Mouse (Mus musculus) MEL (cell line): ENCODE data around the gene Vwa3b. TPM values are rescaled to one million over a fixed set of nuclear protein-coding genes. Genes with fewer than 3 reads are reported as not detected.

Experiments
- DNase-seq: peaks from one replicate; pipeline ENCODE4 v3.0.0; 2011; ENCODE audit warnings: low read depth, low spot score
- H3K27ac ChIP-seq: 2 replicates; pipeline ENCODE4 v1.5.1; 2012; ENCODE audit warnings: low read depth, mild to moderate bottlenecking, control low read depth, low read length, moderate library complexity; ENCODE audit not compliant: control insufficient read depth
- H3K27me3 ChIP-seq, 2 experiments: fragments of 150-350 bp in 1 of 2; sonication (generic) in 1 of 2; 2 replicates each; pipeline ENCODE4 v1.6.1; 2012; ENCODE audit warnings: low read length in 2 of 2, mild to moderate bottlenecking in 2 of 2, improper control_type of control experiment in 1 of 2, moderate library complexity in 1 of 2; ENCODE audit not compliant: insufficient read depth in 2 of 2, control insufficient read depth in 1 of 2
- H3K36me3 ChIP-seq, 2 experiments: 2 replicates each; pipeline ENCODE4 v1.6.1; 2012 to 2014; ENCODE audit warnings: low read length in 2 of 2, improper control_type of control experiment in 1 of 2, inconsistent platforms in 1 of 2, mild to moderate bottlenecking in 1 of 2; ENCODE audit not compliant: insufficient read depth in 2 of 2, control insufficient read depth in 1 of 2
- H3K4me1 ChIP-seq, 2 experiments: fragments of 150-350 bp in 1 of 2; sonication (generic) in 1 of 2; 2 replicates each; pipeline ENCODE4 v1.6.1; 2012; ENCODE audit warnings: low read length in 2 of 2, improper control_type of control experiment in 1 of 2, mild to moderate bottlenecking in 1 of 2; ENCODE audit not compliant: insufficient read depth in 2 of 2, control insufficient read depth in 1 of 2
- H3K4me3 ChIP-seq, 2 experiments: fragments of 150-350 bp in 1 of 2; sonication (generic) in 1 of 2; 2 replicates each; pipeline ENCODE4 v1.5.1; 2012; ENCODE audit warnings: low read depth in 2 of 2, low read length in 2 of 2, mild to moderate bottlenecking in 2 of 2, moderate library complexity in 2 of 2, control low read depth in 1 of 2, improper control_type of control experiment in 1 of 2; ENCODE audit not compliant: control insufficient read depth in 1 of 2, insufficient read depth in 1 of 2
- H3K79me2 ChIP-seq: 2 replicates; pipeline ENCODE4 v1.6.1; 2012; ENCODE audit warnings: mild to moderate bottlenecking, low read length, moderate library complexity; ENCODE audit not compliant: control insufficient read depth, poor library complexity, insufficient read depth
- H3K9ac ChIP-seq: 2 replicates; pipeline ENCODE4 v1.6.1; 2012; ENCODE audit warnings: low read depth, mild to moderate bottlenecking, control low read depth, low read length, moderate library complexity; ENCODE audit not compliant: control insufficient read depth, poor library complexity, severe bottlenecking
- H3K9me3 ChIP-seq: fragments of 150-350 bp; sonication (generic); replicated peaks from 2 replicates; pipeline ENCODE4 v1.6.1; 2012; ENCODE audit warnings: mild to moderate bottlenecking, low read length, improper control_type of control experiment, moderate library complexity; ENCODE audit not compliant: insufficient read depth
- BHLHE40 ChIP-seq: IDR thresholded peaks from 2 replicates; pipeline ENCODE4 v1.6.1; 2012; ENCODE audit warnings: low read depth, mild to moderate bottlenecking, inconsistent platforms, low read length, improper control_type of control experiment, borderline replicate concordance
- CHD1 ChIP-seq: IDR thresholded peaks from 2 replicates; pipeline ENCODE4 v1.6.1; 2012; ENCODE audit warnings: low read depth, mild to moderate bottlenecking, inconsistent platforms, low read length, improper control_type of control experiment
- CHD2 ChIP-seq: IDR thresholded peaks from 2 replicates; pipeline ENCODE4 v1.6.1; 2011; ENCODE audit warnings: low read length, improper control_type of control experiment
- CTCF ChIP-seq, 3 experiments: IDR thresholded peaks in 2 of 3; conservative IDR thresholded peaks in 1 of 3; 2 replicates each; pipeline ENCODE4 v1.5.1; 2011 to 2012; ENCODE audit warnings: low read length in 3 of 3, low read depth in 2 of 3, mild to moderate bottlenecking in 2 of 3, improper control_type of control experiment in 1 of 3, inconsistent platforms in 1 of 3, mixed read lengths in 1 of 3, moderate library complexity in 1 of 3; ENCODE audit not compliant: control insufficient read depth in 1 of 3, insufficient read depth in 1 of 3, poor library complexity in 1 of 3, severe bottlenecking in 1 of 3
- ELF1 ChIP-seq: IDR thresholded peaks from 2 replicates; pipeline ENCODE4 v1.6.1; 2014; ENCODE audit warnings: low read depth, mild to moderate bottlenecking, inconsistent platforms, low read length, improper control_type of control experiment, moderate library complexity
- EP300 ChIP-seq, 2 experiments: IDR thresholded peaks; 2 replicates each; pipeline ENCODE4 v1.6.1; 2011; ENCODE audit warnings: improper control_type of control experiment in 2 of 2, low read length in 2 of 2, low read depth in 1 of 2, mild to moderate bottlenecking in 1 of 2
- ETS1 ChIP-seq: IDR thresholded peaks from 2 replicates; pipeline ENCODE4 v1.6.1; 2012; ENCODE audit warnings: low read depth, mild to moderate bottlenecking, inconsistent platforms, low read length, improper control_type of control experiment, moderate library complexity
- GATA1 ChIP-seq: IDR thresholded peaks from 2 replicates; pipeline ENCODE4 v1.6.1; 2011; ENCODE audit warnings: low read depth, low read length, improper control_type of control experiment
- HCFC1 ChIP-seq: IDR thresholded peaks from 2 replicates; pipeline ENCODE4 v1.6.1; 2012; ENCODE audit warnings: low read depth, mild to moderate bottlenecking, inconsistent platforms, low read length, improper control_type of control experiment, moderate library complexity
- JUND ChIP-seq: IDR thresholded peaks from 2 replicates; pipeline ENCODE4 v1.6.1; 2011; ENCODE audit warnings: low read depth, mild to moderate bottlenecking, improper control_type of control experiment, low read length
- MAX ChIP-seq: IDR thresholded peaks from 2 replicates; pipeline ENCODE4 v1.6.1; 2011; ENCODE audit warnings: low read length, improper control_type of control experiment
- MXI1 ChIP-seq: IDR thresholded peaks from 2 replicates; pipeline ENCODE4 v1.6.1; 2011; ENCODE audit warnings: mild to moderate bottlenecking, low read depth, low read length, improper control_type of control experiment
- MYB ChIP-seq: IDR thresholded peaks from 2 replicates; pipeline ENCODE4 v1.6.1; 2011; ENCODE audit warnings: mild to moderate bottlenecking, low read depth, low read length, improper control_type of control experiment
- MYC ChIP-seq: IDR thresholded peaks from 2 replicates; pipeline ENCODE4 v1.6.1; 2011; ENCODE audit warnings: low read depth, mild to moderate bottlenecking, low read length, improper control_type of control experiment, moderate library complexity
- NELFE ChIP-seq: IDR thresholded peaks from 2 replicates; pipeline ENCODE4 v1.6.1; 2011; ENCODE audit warnings: low read depth, low read length, improper control_type of control experiment
- NRF1 ChIP-seq: IDR thresholded peaks from 2 replicates; pipeline ENCODE4 v1.6.1; 2014; ENCODE audit warnings: low read depth, mild to moderate bottlenecking, inconsistent platforms, low read length, improper control_type of control experiment, moderate library complexity; ENCODE audit not compliant: poor library complexity, insufficient read depth, severe bottlenecking
- POLR2A ChIP-seq, 2 experiments: IDR thresholded peaks; 2 replicates each; pipeline ENCODE4 v1.6.1; 2011 to 2012; ENCODE audit warnings: low read length in 2 of 2, mild to moderate bottlenecking in 2 of 2, control low read depth in 1 of 2, improper control_type of control experiment in 1 of 2, low read depth in 1 of 2, moderate library complexity in 1 of 2; ENCODE audit not compliant: control insufficient read depth in 1 of 2, insufficient read depth in 1 of 2, poor library complexity in 1 of 2
- POLR2AphosphoS2 ChIP-seq: IDR thresholded peaks from 2 replicates; pipeline ENCODE4 v1.6.1; 2011; ENCODE audit warnings: low read length, improper control_type of control experiment
- POLR2AphosphoS5 ChIP-seq: IDR thresholded peaks from 2 replicates; pipeline ENCODE4 v1.6.1; 2012; ENCODE audit warnings: low read depth, borderline replicate concordance, mild to moderate bottlenecking, inconsistent platforms, low read length, moderate library complexity, mixed read lengths
- RAD21 ChIP-seq: IDR thresholded peaks from 2 replicates; pipeline ENCODE4 v1.6.1; 2011; ENCODE audit warnings: mild to moderate bottlenecking, low read depth, low read length, improper control_type of control experiment
- SIN3A ChIP-seq: IDR thresholded peaks from 2 replicates; pipeline ENCODE4 v1.6.1; 2012; ENCODE audit warnings: low read length, improper control_type of control experiment, inconsistent platforms
- SMC3 ChIP-seq: IDR thresholded peaks from 2 replicates; pipeline ENCODE4 v1.6.1; 2011; ENCODE audit warnings: low read depth, low read length, improper control_type of control experiment
- TAL1 ChIP-seq: IDR thresholded peaks from 2 replicates; pipeline ENCODE4 v1.6.1; 2012; ENCODE audit warnings: mild to moderate bottlenecking, inconsistent platforms, low read length, moderate library complexity, mixed read lengths
- TBP ChIP-seq: IDR thresholded peaks from 2 replicates; pipeline ENCODE4 v1.8.0; 2011; ENCODE audit warnings: low read depth, low read length, improper control_type of control experiment
- TCF12 ChIP-seq: IDR thresholded peaks from 2 replicates; pipeline ENCODE4 v1.6.1; 2014; ENCODE audit warnings: low read depth, mild to moderate bottlenecking, inconsistent platforms, low read length, improper control_type of control experiment, moderate library complexity
- UBTF ChIP-seq: IDR thresholded peaks from 2 replicates; pipeline ENCODE4 v1.6.1; 2012; ENCODE audit warnings: low read depth, mild to moderate bottlenecking, inconsistent platforms, low read length, improper control_type of control experiment, moderate library complexity, borderline replicate concordance; ENCODE audit not compliant: insufficient read depth
- USF1 ChIP-seq: IDR thresholded peaks from 2 replicates; pipeline ENCODE4 v1.6.1; 2014; ENCODE audit warnings: low read depth, mild to moderate bottlenecking, inconsistent platforms, low read length, improper control_type of control experiment, moderate library complexity
- USF2 ChIP-seq, 2 experiments: IDR thresholded peaks; 2 replicates each; pipeline ENCODE4 v1.6.1; 2011 to 2012; ENCODE audit warnings: improper control_type of control experiment in 2 of 2, low read length in 2 of 2, borderline replicate concordance in 1 of 2, inconsistent platforms in 1 of 2, low read depth in 1 of 2, mild to moderate bottlenecking in 1 of 2; ENCODE audit not compliant: insufficient read depth in 1 of 2
- ZC3H11A ChIP-seq: IDR thresholded peaks from 2 replicates; pipeline ENCODE4 v1.6.1; 2012; ENCODE audit warnings: low read depth, mild to moderate bottlenecking, inconsistent platforms, low read length, improper control_type of control experiment
- ZKSCAN1 ChIP-seq: IDR thresholded peaks from 2 replicates; pipeline ENCODE4 v1.6.1; 2012; ENCODE audit warnings: low read depth, mild to moderate bottlenecking, inconsistent platforms, low read length, improper control_type of control experiment, moderate library complexity
- polyA plus RNA-seq, 2 experiments: library from polyadenylated mRNA; stranded (reverse) in 1 of 2; unstranded in 1 of 2; fragments of >175 nt in 1 of 2; fragments of >200 nt in 1 of 2; gene quantifications; 2 replicates each; pipeline versions ENCODE4 v1.2.1 to v1.2.4; 2012; ENCODE audit warnings: low replicate concordance in 2 of 2, low read depth in 1 of 2; ENCODE audit not compliant: insufficient read length in 2 of 2, insufficient read depth in 1 of 2, missing spikeins in 1 of 2
- total RNA-seq: library from RNA; depleted of rRNA; stranded (reverse); fragments of 300-350 nt; gene quantifications from 2 replicates; pipeline ENCODE4 v1.2.3, GENCODE M21; 2012

Gene Vwa3b
- total and polyA plus RNA-seq, 3 experiments: not detected

- H3K9ac ChIP-seq: no peak overlapping the region
- no peak overlapping the region for H3K27ac ChIP-seq
- peaks cover 12 to 24% of the 10 kb centered on the region in 2 experiments for H3K4me1 ChIP-seq
- H3K36me3 ChIP-seq: peaks cover 0 to 31% of the 10 kb centered on the region in 2 experiments; a peak in 2 of 4 replicates
- H3K27me3 ChIP-seq: 0 out of 4 replicates have a peak, but pooled peaks cover 0 to 2% of the 10 kb centered on the region in 2 experiments
- peak overlapping the region; percentile 55 to 65 for H3K4me3 ChIP-seq
- TF ChIP-seq CHD2: no peak
- no peak for TF ChIP-seq MYC
- no peak for TF ChIP-seq ELF1
- no peak for TF ChIP-seq CHD1
- no peak for TF ChIP-seq TBP
- no peak for TF ChIP-seq TCF12
- TF ChIP-seq EP300 (IDR thresholded peaks at IDR 0.05; ENCODE audit: low read depth in 1 of 2, low read length in 2 of 2): no peak
- TF ChIP-seq TAL1: no peak
- H3K9me3 ChIP-seq: no peaks in the 10 kb centered on the region
- DNase-seq: peak; percentile 10
- no peaks in the 10 kb centered on the region for H3K79me2 ChIP-seq
Measured at GRCm38 (mm10) chr1:37029942-37030341, 3.5 kb downstream of the Vwa3b start.

- DNase-seq: peak; percentile 77
- Histone ChIP-seq H3K9me3 (no peaks in the 10 kb centered on the region), H3K36me3 (peaks cover 0 to 31% of the 10 kb centered on the region in 2 experiments; a peak in 2 of 4 replicates), H3K4me1 (peaks cover 12 to 25% of the 10 kb centered on the region in 2 experiments), H3K9ac (no peak overlapping the region), H3K4me3 (no peak overlapping the region), H3K27ac (peak overlapping the region; percentile 24; the same call in 1 of the 2 replicates), H3K27me3 (0 out of 4 replicates have a peak, but pooled peaks cover 0 to 2% of the 10 kb centered on the region in 2 experiments), H3K79me2 (no peaks in the 10 kb centered on the region)
- TF ChIP-seq RAD21 (no peak), SMC3 (no peak), MAX (peak; percentile 68; the same call in 1 of the 2 replicates), CHD2 (no peak), USF1 (no peak), NRF1 (no peak), ETS1 (peak; percentile 80), POLR2AphosphoS5 (no peak), UBTF (no peak), ZKSCAN1 (no peak), HCFC1 (0 out of 2 replicates have a peak, but pooled peaks have one; percentile 30), CHD1 (no peak), POLR2AphosphoS2 (no peak), JUND (no peak), TBP (no peak), MXI1 (peak; percentile 76; the same call in 1 of the 2 replicates), BHLHE40 (0 out of 2 replicates have a peak, but pooled peaks have one; percentile 35), ELF1 (peak; percentile 75), GATA1 (peak; percentile 93), EP300 (IDR thresholded peaks at IDR 0.05; ENCODE audit: low read depth in 1 of 2, low read length in 2 of 2) (peak; percentile 66 to 77), MYC (peak; percentile 78; the same call in 1 of the 2 replicates), TAL1 (no peak), CTCF (IDR thresholded peaks at IDR 0.05 in 2 of 3, conservative IDR thresholded peaks at IDR 0.05 in 1 of 3; ENCODE audit: control insufficient read depth in 1 of 3, insufficient read depth in 1 of 3, low read depth in 2 of 3, low read length in 3 of 3, poor library complexity in 1 of 3, severe bottlenecking in 1 of 3) (no peak), SIN3A (peak; percentile 92), POLR2A (IDR thresholded peaks at IDR 0.05; ENCODE audit: control insufficient read depth in 1 of 2, insufficient read depth in 1 of 2, low read depth in 1 of 2, low read length in 2 of 2, poor library complexity in 1 of 2) (no peak), NELFE (no peak), MYB (no peak), TCF12 (no peak), USF2 (IDR thresholded peaks at IDR 0.05; ENCODE audit: borderline replicate concordance in 1 of 2, insufficient read depth in 1 of 2, low read depth in 1 of 2, low read length in 2 of 2) (no peak), ZC3H11A (no peak)
Measured at GRCm38 (mm10) chr1:37030693-37031092, 4.3 kb downstream of the Vwa3b start.
